Mouse (Mus musculus): ENCODE data around the gene Izumo1r. TPM values are rescaled to one million over a fixed set of nuclear protein-coding genes. Genes with fewer than 3 reads are reported as not detected.

The Izumo1r gene
- polyA plus RNA-seq, 1 experiment from 2014 or later = not detected

- Histone ChIP-seq H3K27ac (ENCODE audit: low read depth, low read length) (no peak overlapping the region), H3K27me3 (ENCODE audit: control insufficient read depth, insufficient read depth, low read length) (no peaks in the 10 kb centered on the region), H3K9ac (ENCODE audit: low read depth, low read length) (no peak overlapping the region), H3K9me3 (replicated peaks; ENCODE audit: control insufficient read depth, low read length) (no peaks in the 10 kb centered on the region), H3K4me2 (no peak overlapping the region), H3K36me3 (ENCODE audit: control insufficient read depth, insufficient read depth, low read length) (no peaks in the 10 kb centered on the region), H3K4me3 (ENCODE audit: low read depth, low read length) (no peak overlapping the region), H3K4me1 (ENCODE audit: control insufficient read depth, insufficient read depth, low read length) (no peaks in the 10 kb centered on the region)
- no peak for ATAC-seq (replicated peaks; ENCODE audit: insufficient number of reproducible peaks, low FRiP score, low TSS enrichment)
- 79% methylated on average over 2 of the region's 2 CpGs for WGBS (ENCODE audit: insufficient replicate concordance)
These were observed 13.9 kb upstream of the Izumo1r start for GRCm38 (mm10) chr9:14917661-14918060.

GRCm38 (mm10) chr9:14912037-14912436 lies 8.3 kb upstream of the Izumo1r start:
- Histone ChIP-seq H3K4me3 (ENCODE audit: low read depth, low read length) (no peak overlapping the region), H3K4me2 (no peak overlapping the region), H3K9ac (ENCODE audit: low read depth, low read length) (no peak overlapping the region), H3K36me3 (ENCODE audit: control insufficient read depth, insufficient read depth, low read length) (no peaks in the 10 kb centered on the region), H3K9me3 (replicated peaks; ENCODE audit: control insufficient read depth, low read length) (no peaks in the 10 kb centered on the region), H3K4me1 (ENCODE audit: control insufficient read depth, insufficient read depth, low read length) (peaks cover 3% of the 10 kb centered on the region; the same call in 1 of the 2 replicates), H3K27me3 (ENCODE audit: control insufficient read depth, insufficient read depth, low read length) (no peaks in the 10 kb centered on the region), H3K27ac (ENCODE audit: low read depth, low read length) (no peak overlapping the region)
- WGBS (ENCODE audit: insufficient replicate concordance) = 63% methylated on average over 2 of the region's 2 CpGs
- ATAC-seq (replicated peaks; ENCODE audit: insufficient number of reproducible peaks, low FRiP score, low TSS enrichment) = no peak

- Histone ChIP-seq H3K27me3 (ENCODE audit: control insufficient read depth, insufficient read depth, low read length) (no peaks in the 10 kb centered on the region), H3K4me2 (no peak overlapping the region), H3K4me3 (ENCODE audit: low read depth, low read length) (no peak overlapping the region), H3K36me3 (ENCODE audit: control insufficient read depth, insufficient read depth, low read length) (no peaks in the 10 kb centered on the region), H3K9me3 (replicated peaks; ENCODE audit: control insufficient read depth, low read length) (no peaks in the 10 kb centered on the region), H3K9ac (ENCODE audit: low read depth, low read length) (no peak overlapping the region), H3K4me1 (ENCODE audit: control insufficient read depth, insufficient read depth, low read length) (peaks cover 11% of the 10 kb centered on the region), H3K27ac (ENCODE audit: low read depth, low read length) (no peak overlapping the region)
- WGBS (ENCODE audit: insufficient replicate concordance) = 62% methylated on average over 5 of the region's 5 CpGs
- ATAC-seq (replicated peaks; ENCODE audit: insufficient number of reproducible peaks, low FRiP score, low TSS enrichment) = no peak
These were observed 6.2 kb upstream of the Izumo1r start for GRCm38 (mm10) chr9:14909981-14910380.

DNA sequence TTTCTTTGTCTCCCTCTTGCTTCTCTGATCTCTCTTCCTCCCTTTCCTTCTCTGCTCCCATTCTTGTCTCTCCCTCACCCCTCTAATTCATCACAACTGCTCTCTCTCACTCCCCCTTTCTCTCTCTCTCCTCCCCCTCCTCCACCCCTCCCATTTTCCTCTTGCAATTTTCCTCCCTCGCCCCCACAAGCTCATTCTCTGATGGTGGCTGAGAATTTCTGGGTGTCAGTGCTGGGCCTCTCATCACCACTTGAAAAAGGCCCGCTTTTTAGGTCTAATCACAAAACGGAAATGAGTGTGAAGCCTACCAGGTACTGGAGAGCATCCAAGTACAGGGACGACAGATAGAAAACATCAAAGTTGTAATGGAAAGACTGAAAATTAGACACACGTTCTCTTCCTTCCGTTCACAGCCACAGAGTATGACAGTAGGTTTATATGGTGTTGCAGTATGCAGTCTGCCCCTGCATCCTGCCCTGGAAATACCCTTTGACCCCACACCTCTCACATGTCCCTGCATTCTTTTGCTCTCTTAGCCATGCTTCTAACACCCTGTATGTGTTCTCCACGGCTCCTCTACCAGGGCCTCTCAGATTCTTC lies 4.2 kb upstream of the Izumo1r start:
- H3K4me3 ChIP-seq (ENCODE audit: low read depth, low read length) = no peak overlapping the region
- H3K4me1 ChIP-seq (ENCODE audit: control insufficient read depth, insufficient read depth, low read length) = peaks cover 17% of the 10 kb centered on the region
- H3K36me3 ChIP-seq (ENCODE audit: control insufficient read depth, insufficient read depth, low read length) = no peaks in the 10 kb centered on the region
- no peak overlapping the region for H3K4me2 ChIP-seq
- WGBS (ENCODE audit: insufficient replicate concordance) = 38% methylated on average over 7 of the region's 7 CpGs
- no peak overlapping the region for H3K27ac ChIP-seq (ENCODE audit: low read depth, low read length)
- H3K27me3 ChIP-seq (ENCODE audit: control insufficient read depth, insufficient read depth, low read length) = no peaks in the 10 kb centered on the region
- no peaks in the 10 kb centered on the region for H3K9me3 ChIP-seq (replicated peaks; ENCODE audit: control insufficient read depth, low read length)
- H3K9ac ChIP-seq (ENCODE audit: low read depth, low read length) = no peak overlapping the region
- peak; percentile 49; the same call in 1 of the 2 replicates for ATAC-seq (replicated peaks; ENCODE audit: insufficient number of reproducible peaks, low FRiP score, low TSS enrichment)

DNA sequence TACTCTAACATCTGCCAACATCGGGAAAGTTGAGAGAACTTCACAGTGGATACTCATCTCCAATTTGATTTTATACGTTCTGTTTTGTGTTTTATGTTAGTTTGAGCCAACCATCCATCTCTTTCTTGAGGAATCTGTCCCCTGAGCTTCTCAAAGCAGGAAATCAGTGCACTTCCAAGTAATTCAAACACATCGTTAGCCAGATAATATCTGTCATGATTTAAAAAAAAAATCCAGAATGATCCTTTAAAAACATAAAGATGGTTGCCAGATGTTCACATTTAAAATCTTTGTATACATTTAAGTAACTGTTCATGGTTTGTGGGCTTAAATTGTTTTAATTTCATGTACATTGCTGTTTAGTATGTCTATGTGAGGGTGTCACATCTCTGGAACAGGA lies 2.2 kb upstream of the Izumo1r start:
- 56% methylated on average over 3 of the region's 3 CpGs for WGBS (ENCODE audit: insufficient replicate concordance)
- ATAC-seq (replicated peaks; ENCODE audit: insufficient number of reproducible peaks, low FRiP score, low TSS enrichment) = no peak

DNA sequence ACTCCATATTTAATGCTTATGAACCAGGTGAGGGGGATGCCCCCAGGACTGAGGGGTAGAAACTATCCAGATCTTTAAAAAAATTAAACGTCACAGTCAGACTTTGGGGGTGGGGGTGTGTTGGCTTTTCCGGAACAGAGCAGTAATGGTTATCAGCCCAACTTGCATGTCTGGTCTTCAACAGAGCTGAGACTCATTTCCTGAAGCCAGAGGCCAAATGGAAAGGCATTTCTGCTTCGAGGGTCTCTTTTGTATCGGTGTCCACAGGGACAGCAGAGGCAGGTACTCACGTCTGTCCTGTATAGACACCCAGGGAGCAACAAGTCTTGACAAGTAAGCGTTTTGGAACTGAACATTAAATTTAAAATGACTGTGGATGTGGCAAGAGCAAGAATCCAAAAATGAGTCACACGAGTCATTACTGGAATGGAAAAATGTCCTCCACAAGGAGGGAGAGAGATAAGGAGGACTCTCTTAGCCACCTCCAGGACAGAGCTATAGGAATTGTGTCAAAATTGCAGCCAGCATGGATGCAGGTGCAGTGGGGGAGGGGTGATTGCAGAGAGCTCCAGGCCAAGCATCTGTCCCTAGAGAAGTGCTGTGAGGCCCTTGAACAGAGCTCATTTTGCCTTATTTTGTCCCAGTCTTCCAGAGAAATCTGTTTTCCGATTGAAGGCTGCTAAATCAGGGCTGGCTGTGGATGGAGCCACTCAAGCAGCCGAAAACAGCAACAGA lies 1.2 kb upstream of the Izumo1r start:
- no peak overlapping the region for H3K27ac ChIP-seq (ENCODE audit: low read depth, low read length)
- H3K9ac ChIP-seq (ENCODE audit: low read depth, low read length) = no peak overlapping the region
- 26% methylated on average over 9 of the region's 9 CpGs for WGBS (ENCODE audit: insufficient replicate concordance)

More for the DNA sequence above, 2.2 kb upstream of the Izumo1r start:
- no peak overlapping the region for H3K9ac ChIP-seq (ENCODE audit: low read depth, low read length)
- H3K9me3 ChIP-seq (replicated peaks; ENCODE audit: control insufficient read depth, low read length) = no peaks in the 10 kb centered on the region
- no peak overlapping the region for H3K27ac ChIP-seq (ENCODE audit: low read depth, low read length)
- H3K4me3 ChIP-seq (ENCODE audit: low read depth, low read length) = no peak overlapping the region
- H3K27me3 ChIP-seq (ENCODE audit: control insufficient read depth, insufficient read depth, low read length) = no peaks in the 10 kb centered on the region
- H3K4me2 ChIP-seq = no peak overlapping the region
- peaks cover 17% of the 10 kb centered on the region for H3K4me1 ChIP-seq (ENCODE audit: control insufficient read depth, insufficient read depth, low read length)
- no peaks in the 10 kb centered on the region for H3K36me3 ChIP-seq (ENCODE audit: control insufficient read depth, insufficient read depth, low read length)

DNA sequence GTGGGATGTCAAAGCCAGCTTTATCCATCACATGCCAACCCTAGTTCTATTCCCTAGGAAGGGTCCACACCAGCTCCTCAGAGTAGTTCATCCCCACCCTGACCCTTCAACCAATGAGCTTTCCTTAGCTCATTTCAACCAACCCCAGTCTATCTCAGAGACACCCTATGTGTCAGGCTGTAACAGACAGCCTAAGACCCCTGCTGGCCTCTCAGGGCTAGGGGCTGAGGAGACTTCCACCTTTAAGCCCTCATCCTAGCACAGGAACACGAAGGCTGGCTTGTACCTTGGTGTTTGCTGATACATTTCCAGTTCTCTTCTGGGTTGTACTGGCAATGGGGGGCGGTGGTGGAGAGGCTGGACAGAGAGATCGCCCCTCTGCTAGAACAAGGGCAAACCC lies 743 bp downstream of the Izumo1r start:
- no peak for ATAC-seq (replicated peaks; ENCODE audit: insufficient number of reproducible peaks, low FRiP score, low TSS enrichment)
- Histone ChIP-seq H3K9ac (ENCODE audit: low read depth, low read length) (no peak overlapping the region), H3K27ac (ENCODE audit: low read depth, low read length) (no peak overlapping the region), H3K36me3 (ENCODE audit: control insufficient read depth, insufficient read depth, low read length) (no peaks in the 10 kb centered on the region), H3K4me1 (ENCODE audit: control insufficient read depth, insufficient read depth, low read length) (peaks cover 14% of the 10 kb centered on the region), H3K9me3 (replicated peaks; ENCODE audit: control insufficient read depth, low read length) (no peaks in the 10 kb centered on the region), H3K4me2 (no peak overlapping the region), H3K27me3 (ENCODE audit: control insufficient read depth, insufficient read depth, low read length) (no peaks in the 10 kb centered on the region), H3K4me3 (ENCODE audit: low read depth, low read length) (no peak overlapping the region)
- WGBS (ENCODE audit: insufficient replicate concordance) = 78% methylated on average over 3 of the region's 3 CpGs

More for the DNA sequence above, 1.2 kb upstream of the Izumo1r start:
- no peak for ATAC-seq (replicated peaks; ENCODE audit: insufficient number of reproducible peaks, low FRiP score, low TSS enrichment)
- no peaks in the 10 kb centered on the region for H3K36me3 ChIP-seq (ENCODE audit: control insufficient read depth, insufficient read depth, low read length)
- H3K4me3 ChIP-seq (ENCODE audit: low read depth, low read length) = no peak overlapping the region
- peaks cover 17% of the 10 kb centered on the region for H3K4me1 ChIP-seq (ENCODE audit: control insufficient read depth, insufficient read depth, low read length)
- peak overlapping the region; percentile 12; the same call in 1 of the 2 replicates for H3K4me2 ChIP-seq
- no peaks in the 10 kb centered on the region for H3K27me3 ChIP-seq (ENCODE audit: control insufficient read depth, insufficient read depth, low read length)
- H3K9me3 ChIP-seq (replicated peaks; ENCODE audit: control insufficient read depth, low read length) = no peaks in the 10 kb centered on the region

DNA sequence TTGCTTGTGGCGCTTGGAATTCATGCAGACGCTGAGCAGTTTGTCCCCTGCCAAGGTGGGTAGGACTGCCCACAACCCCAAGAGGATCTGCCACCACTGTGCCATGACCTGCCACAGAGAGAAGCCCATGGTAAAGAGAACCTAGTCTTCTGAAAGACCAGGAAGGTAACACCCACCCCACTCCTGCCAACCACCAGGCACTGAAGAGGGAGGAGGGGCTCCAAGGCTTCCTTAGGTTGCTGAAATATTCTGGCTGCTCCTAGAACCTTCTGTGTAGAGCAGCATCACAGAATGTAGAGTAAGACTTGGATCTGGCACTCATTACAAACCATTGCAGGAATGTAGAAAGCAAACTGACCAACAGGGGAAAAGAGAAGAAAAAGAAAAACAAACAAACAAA lies 1.3 kb downstream of the Izumo1r start:
- ATAC-seq (replicated peaks; ENCODE audit: insufficient number of reproducible peaks, low FRiP score, low TSS enrichment) = no peak
- Histone ChIP-seq H3K9ac (ENCODE audit: low read depth, low read length) (no peak overlapping the region), H3K27me3 (ENCODE audit: control insufficient read depth, insufficient read depth, low read length) (no peaks in the 10 kb centered on the region), H3K4me2 (no peak overlapping the region), H3K36me3 (ENCODE audit: control insufficient read depth, insufficient read depth, low read length) (no peaks in the 10 kb centered on the region), H3K4me3 (ENCODE audit: low read depth, low read length) (no peak overlapping the region), H3K4me1 (ENCODE audit: control insufficient read depth, insufficient read depth, low read length) (peaks cover 14% of the 10 kb centered on the region), H3K27ac (ENCODE audit: low read depth, low read length) (no peak overlapping the region), H3K9me3 (replicated peaks; ENCODE audit: control insufficient read depth, low read length) (no peaks in the 10 kb centered on the region)
- WGBS (ENCODE audit: insufficient replicate concordance) = 97% methylated on average over 2 of the region's 2 CpGs

DNA sequence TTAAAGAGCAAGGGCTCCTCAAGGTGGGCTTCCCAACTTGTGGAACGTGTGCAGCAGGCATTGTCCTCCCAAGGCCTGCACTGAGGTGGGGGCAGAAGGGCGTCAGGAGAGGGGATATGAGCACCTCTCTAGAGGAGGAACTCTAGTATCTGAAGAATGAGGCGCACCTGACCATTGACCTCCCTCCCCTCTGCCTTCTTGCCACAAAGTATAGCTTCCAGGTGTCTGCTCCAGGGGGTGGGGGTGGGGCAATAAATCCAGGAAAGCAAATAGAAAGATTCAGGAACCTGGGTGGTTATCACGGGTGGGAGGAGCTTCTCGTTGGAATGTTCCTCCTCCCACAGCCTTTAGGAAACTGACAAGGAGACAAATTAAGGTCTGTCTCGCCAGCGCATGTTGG lies 2.0 kb downstream of the Izumo1r start:
- Histone ChIP-seq H3K9me3 (replicated peaks; ENCODE audit: control insufficient read depth, low read length) (no peaks in the 10 kb centered on the region), H3K4me3 (ENCODE audit: low read depth, low read length) (no peak overlapping the region), H3K4me1 (ENCODE audit: control insufficient read depth, insufficient read depth, low read length) (peaks cover 14% of the 10 kb centered on the region), H3K9ac (ENCODE audit: low read depth, low read length) (no peak overlapping the region), H3K27me3 (ENCODE audit: control insufficient read depth, insufficient read depth, low read length) (no peaks in the 10 kb centered on the region), H3K27ac (ENCODE audit: low read depth, low read length) (no peak overlapping the region), H3K36me3 (ENCODE audit: control insufficient read depth, insufficient read depth, low read length) (no peaks in the 10 kb centered on the region), H3K4me2 (no peak overlapping the region)
- 48% methylated on average over 7 of the region's 7 CpGs for WGBS (ENCODE audit: insufficient replicate concordance)
- no peak; the same call in 1 of the 2 replicates for ATAC-seq (replicated peaks; ENCODE audit: insufficient number of reproducible peaks, low FRiP score, low TSS enrichment)
